9 mouse cellular contexts compared by ENCODE assay signal in genomic region chr1:82150219-82151128, GRCm38 (mm10).
DNase-seq lines count a peak whose midpoint lies in the region; ATAC-seq and TF ChIP-seq lines count a peak whose summit lies in the region.
"Had no signal": no experiment of that assay in that cellular context is flagged by ENCODE, and none has a peak within 500 bp of the region (broad histone marks: within the 10 kb centered on the region; RNA-seq: fewer than 3 reads in every experiment).

No protein-coding gene starts in this region.

- intact Hi-C loops in heart, postnatal 36 days (cut with DNase I), result no loop called here

- no peak for TF ChIP-seq CTCF in cerebellum, adult 2 months (IDR thresholded peaks at IDR 0.05; ENCODE audit: borderline replicate concordance, insufficient read depth, low read depth, low read length)

- no peak overlapping the region for H3K4me3 ChIP-seq in cerebellum, adult 2 months (replicated peaks; ENCODE audit: insufficient read depth, low read depth, low read length)
- H3K4me3 ChIP-seq: liver, embryonic 13.5 days had no signal

- no peak overlapping the region for H3K27ac ChIP-seq in cerebellum, adult 2 months (ENCODE audit: insufficient read depth, low read length)
- H3K27ac ChIP-seq: liver, embryonic 13.5 days had no signal

- no peak for ATAC-seq in megakaryocyte-erythroid progenitor cell, adult 5-6 weeks (replicated peaks; ENCODE audit: low FRiP score, low TSS enrichment, poor library complexity, severe bottlenecking)

- no peaks in the 10 kb centered on the region; the same call in 1 of the 2 replicates for H3K4me1 ChIP-seq in cerebellum, adult 2 months (ENCODE audit: control insufficient read depth, insufficient read depth, low read length)
- H3K4me1 ChIP-seq: liver, embryonic 13.5 days had no signal

- TF ChIP-seq POLR2A in cerebellum, adult 2 months (IDR thresholded peaks at IDR 0.05; ENCODE audit: borderline replicate concordance, insufficient read depth, low read length), result no peak

- DNase-seq in Muller cell, postnatal 12 days (ENCODE audit: inconsistent ontology term), result peak; percentile 92
- peak; percentile 12 to 34 for DNase-seq in cerebellum, adult 2 months
- DNase-seq in frontal cortex, postnatal 14 days (ENCODE audit: low spot score in 2 of 2), result peak; percentile 10 to 12
- peak; percentile 16 to 17 for DNase-seq in heart, postnatal 36 days
- peak; percentile 69 to 77 for DNase-seq in kidney, postnatal 4 days
- peak; percentile 76 to 84 for DNase-seq in lung, adult 18-20 months
- peak; percentile 61 for DNase-seq in ovary, postnatal 14 days (ENCODE audit: low spot score)
- DNase-seq: liver, embryonic 13.5 days had no signal

- WGBS in cerebellum, adult 2 months, result 49% methylated on average over 13 of the region's 13 CpGs

- no peaks in the 10 kb centered on the region for H3K27me3 ChIP-seq in cerebellum, adult 2 months (ENCODE audit: control insufficient read depth, insufficient read depth, low read length)
- H3K27me3 ChIP-seq: liver, embryonic 13.5 days had no signal

Comparison
In these comparisons a context has a peak if more than half of its experiments do, and no peak if none do; other contexts are left out.
1. DNase-seq: peak in every context shown above with its lines; median percentile 92 in Muller cell, postnatal 12 days; 80 in lung, adult 18-20 months; 73 in kidney, postnatal 4 days; 61 in ovary, postnatal 14 days; 23 in cerebellum, adult 2 months; 16 in heart, postnatal 36 days; 11 in frontal cortex, postnatal 14 days.